Mouse (Mus musculus) ES-Bruce4 (cell line): ENCODE data around the gene Uroc1.

Source experiments
- CTCF ChIP-seq: IDR thresholded peaks from one replicate; pipeline ENCODE4 v1.8.1; 2011; ENCODE audit warnings: low read depth, low read length
- POLR2A ChIP-seq: IDR thresholded peaks from one replicate; pipeline ENCODE4 v1.8.1; 2011; ENCODE audit warnings: low read length; ENCODE audit not compliant: insufficient read depth

DNA sequence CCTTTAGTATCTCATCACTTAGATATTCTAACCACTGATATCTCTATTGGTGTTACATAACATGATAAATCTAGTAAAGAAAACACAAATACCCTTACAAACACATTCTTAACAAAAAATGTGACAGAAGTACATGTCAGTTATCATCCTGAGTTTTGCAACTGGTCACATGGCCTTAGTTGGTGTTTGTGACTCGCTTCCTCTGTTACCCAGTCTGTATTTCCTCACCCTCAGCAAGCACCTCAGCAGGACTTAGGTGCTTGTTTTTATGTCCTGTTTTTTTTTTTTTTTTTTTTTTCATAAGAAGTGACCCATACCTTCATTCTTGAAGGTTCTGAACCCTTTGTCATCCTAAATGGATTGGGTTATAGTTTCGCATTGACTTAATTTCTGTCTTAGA, 44.6 kb downstream of the Uroc1 start:
- TF ChIP-seq POLR2A, result no peak
- no peak for TF ChIP-seq CTCF
